Mouse (Mus musculus): ENCODE measurements around the gene Olfr119.
"Not testable (repeated sequence)": the region's sequence is repeated elsewhere in the genome, so short reads cannot be mapped to it uniquely, and the experiment has no call there.

The Olfr119 gene

GRCm38 (mm10) chr17:37696264-37696663 lies at the start of gene Olfr119:
Olfr119 (plus strand) TSS chr17:37696564.
- not testable (repeated sequence) for DNase-seq (ENCODE audit: low read depth, low spot score)

- DNase-seq (ENCODE audit: low read depth, low spot score), result no peak
Measured at GRCm38 (mm10) chr17:37663682-37664081, 32.7 kb upstream of the Olfr119 start, which contains the start of gene Olfr117. Olfr117 (minus strand) TSS chr17:37663782.

GRCm38 (mm10) chr17:37666688-37667087 lies 29.7 kb upstream of the Olfr119 start, which contains the start of gene Olfr118:
Olfr118 (plus strand) TSS chr17:37666988.
- DNase-seq (ENCODE audit: low read depth, low spot score), result no peak

- no peak for DNase-seq (ENCODE audit: low read depth, low spot score)
Measured at GRCm38 (mm10) chr17:37721508-37721907, 25.1 kb downstream of the Olfr119 start, which contains the start of gene Olfr120. Olfr120 (plus strand) TSS chr17:37721808.

GRCm38 (mm10) chr17:37738070-37738469 lies 41.7 kb downstream of the Olfr119 start:
- DNase-seq (ENCODE audit: low read depth, low spot score), result no peak

All from CD4-positive helper T cell, adult 2 months (primary cell).